Mouse (Mus musculus) spleen, postnatal 4 days (tissue): Measurements from ENCODE around the gene Slc16a11.

Experiments
- DNase-seq, 2 experiments: peaks; one replicate each; pipeline ENCODE4 v3.0.0; 2022; ENCODE audit warnings: low spot score in 2 of 2

Gene Slc16a11

GRCm38 (mm10) chr11:70251853-70252252 lies 39.3 kb downstream of the Slc16a11 start:
- no peak for DNase-seq

DNA sequence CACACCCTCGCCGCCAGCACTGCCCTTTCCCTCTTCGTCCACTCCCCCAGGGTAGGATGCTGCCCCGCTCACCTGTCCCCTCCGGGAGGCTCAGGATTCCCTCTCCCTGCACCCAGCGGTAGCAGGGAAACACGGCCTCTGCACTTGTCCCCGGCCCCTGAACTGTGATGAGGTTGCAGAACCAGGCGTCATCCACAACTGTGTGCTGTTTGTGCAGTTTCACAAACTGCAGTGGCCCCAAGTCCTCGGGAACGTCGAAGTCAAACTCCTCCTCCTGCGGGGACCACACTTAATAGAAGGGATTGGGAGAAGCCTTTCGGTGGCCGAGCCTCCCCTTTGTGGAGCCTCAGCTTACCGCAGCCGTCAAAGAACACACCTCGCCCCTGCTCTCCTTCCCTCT lies 41.8 kb downstream of the Slc16a11 start:
- no peak for DNase-seq

- DNase-seq, result no peak
These were observed 42.5 kb downstream of the Slc16a11 start, which contains the start of gene Alox12 for GRCm38 (mm10) chr11:70254931-70255531. Gene Alox12 (minus strand): TSS chr11:70255353.

DNA sequence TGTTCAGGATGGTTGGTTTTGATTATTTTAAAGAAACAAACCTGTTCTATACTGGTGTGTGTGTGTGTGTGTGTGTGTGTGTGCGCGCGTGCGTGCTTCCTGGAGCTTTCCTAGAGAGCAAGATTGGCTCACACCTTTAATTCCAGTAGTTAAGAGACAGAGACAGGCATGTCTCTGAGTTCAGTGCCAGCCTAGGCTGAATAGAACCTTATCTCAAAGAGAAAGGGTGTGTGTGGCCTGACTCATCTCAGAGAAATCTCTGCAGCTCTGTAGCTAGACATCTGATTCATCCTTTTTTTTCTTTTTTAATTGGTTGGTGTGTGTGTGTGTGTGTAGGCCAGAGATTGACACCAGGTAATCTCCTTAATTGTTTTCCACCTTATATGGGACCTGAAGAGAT lies 46.5 kb downstream of the Slc16a11 start:
- no peak for DNase-seq

DNA sequence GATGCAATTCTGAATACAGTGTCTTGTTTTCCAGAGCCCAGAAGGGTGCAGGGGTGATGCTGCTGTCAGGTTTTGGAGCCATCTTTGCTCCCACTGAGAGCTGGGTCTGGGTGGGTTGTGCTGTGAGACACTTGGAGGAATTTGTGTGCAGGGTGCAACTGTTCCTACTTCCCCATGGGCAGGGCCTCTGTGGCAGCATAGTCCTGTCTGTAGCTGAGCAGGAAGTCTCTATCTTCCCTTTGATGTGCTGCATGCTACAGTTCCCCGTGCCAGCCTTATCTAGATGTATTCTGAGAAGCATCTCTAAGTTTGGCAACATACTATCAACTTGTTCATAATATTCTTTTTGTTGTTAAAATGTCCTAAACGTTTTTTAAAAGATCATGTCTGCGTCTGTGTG lies 52.7 kb downstream of the Slc16a11 start:
- no peak for DNase-seq

- DNase-seq, result no peak
These were observed 53.3 kb downstream of the Slc16a11 start for GRCm38 (mm10) chr11:70265819-70266218.
